Mouse (Mus musculus) adrenal gland, postnatal 25 days (tissue): ENCODE data around the gene Grk3. TPM values are rescaled to one million over a fixed set of nuclear protein-coding genes. Genes with fewer than 3 reads are reported as not detected.

Experiments used
- DNase-seq: peaks from one replicate; pipeline ENCODE4 v3.0.0; 2021; ENCODE audit warnings: mixed read lengths
- long read RNA-seq: library from polyadenylated mRNA; stranded (forward); transcript quantifications from one replicate; pipeline ENCODE4 v2.0.0, GENCODE M21; 2021
- total RNA-seq: library from RNA; stranded (reverse); gene quantifications from 2 replicates; pipeline ENCODE4 v1.2.3, GENCODE M21; 2021

Gene Grk3
- 18.1 and 19.8 TPM in 2 replicates for total RNA-seq
- long read RNA-seq, full-length matches to known transcripts = 5 of 13 reads
- long read RNA-seq, partial matches to known transcripts = 0 of 13 reads
- long read RNA-seq, other reads (novel, unspliced or antisense) = 8 of 13 reads

GRCm38 (mm10) chr5:113015236-113016061, at the start of gene Grk3:
Gene Grk3, minus strand, starts transcription at chr5:113015791.
- DNase-seq = peak; percentile 49

GRCm38 (mm10) chr5:113054308-113054707, 38.7 kb upstream of the Grk3 start:
- DNase-seq = peak; percentile 83

GRCm38 (mm10) chr5:113050581-113051185, 35.1 kb upstream of the Grk3 start:
- no peak for DNase-seq

- no peak for DNase-seq
These were observed 34.3 kb upstream of the Grk3 start for GRCm38 (mm10) chr5:113049876-113050275.

- DNase-seq = no peak
These were observed 30.1 kb upstream of the Grk3 start for GRCm38 (mm10) chr5:113045511-113046273.

GRCm38 (mm10) chr5:113043531-113043930, 27.9 kb upstream of the Grk3 start:
- peak; percentile 59 for DNase-seq

GRCm38 (mm10) chr5:113041567-113042071, 26.0 kb upstream of the Grk3 start:
- peak; percentile 58 for DNase-seq

GRCm38 (mm10) chr5:113040776-113041175, 25.2 kb upstream of the Grk3 start:
- DNase-seq = peak; percentile 19

GRCm38 (mm10) chr5:113038601-113039000, 23.0 kb upstream of the Grk3 start:
- no peak for DNase-seq

GRCm38 (mm10) chr5:113035094-113036047, 19.8 kb upstream of the Grk3 start:
- DNase-seq = no peak

GRCm38 (mm10) chr5:113031201-113031754, 15.7 kb upstream of the Grk3 start:
- DNase-seq = no peak

GRCm38 (mm10) chr5:113030082-113030481, 14.5 kb upstream of the Grk3 start:
- no peak for DNase-seq

- no peak for DNase-seq
These were observed 11.1 kb upstream of the Grk3 start for GRCm38 (mm10) chr5:113026706-113027105.

GRCm38 (mm10) chr5:113024154-113024764, 8.7 kb upstream of the Grk3 start:
- DNase-seq = peak; percentile 40

GRCm38 (mm10) chr5:113018190-113018589, 2.6 kb upstream of the Grk3 start:
- DNase-seq = no peak

- DNase-seq = no peak
These were observed 1.4 kb upstream of the Grk3 start for GRCm38 (mm10) chr5:113017004-113017403.

GRCm38 (mm10) chr5:113014808-113015235, 769 bp downstream of the Grk3 start:
- DNase-seq = peak; percentile 32

GRCm38 (mm10) chr5:113014111-113014807, 1.3 kb downstream of the Grk3 start:
- no peak for DNase-seq

GRCm38 (mm10) chr5:113011926-113012325, 3.7 kb downstream of the Grk3 start:
- DNase-seq = no peak
